Mouse (Mus musculus): ENCODE measurements around the gene Jsrp1. TPM values are rescaled to one million over a fixed set of nuclear protein-coding genes. Genes with fewer than 3 reads are reported as not detected.
"Not testable (repeated sequence)": the region's sequence is repeated elsewhere in the genome, so short reads cannot be mapped to it uniquely, and the experiment has no call there.

The Jsrp1 gene
- polyA plus RNA-seq, 1 experiment from 2014 or later: 5.7 TPM

GRCm38 (mm10) chr10:80821991-80822390 lies 8.7 kb upstream of the Jsrp1 start:
- Histone ChIP-seq H3K4me3 (replicated peaks) (no peak overlapping the region), H3K9ac (no peak overlapping the region), H3K27me3 (no peaks in the 10 kb centered on the region), H3K4me1 (peaks cover 13% of the 10 kb centered on the region), H3K4me2 (no peak overlapping the region), H3K36me3 (no peaks in the 10 kb centered on the region), H3K27ac (no peak overlapping the region), H3K9me3 (replicated peaks) (no peaks in the 10 kb centered on the region)
- WGBS: 45% methylated on average over 2 of the region's 2 CpGs
- no peak for ATAC-seq (replicated peaks; ENCODE audit: low FRiP score)

- H3K9me3 ChIP-seq (replicated peaks): no peaks in the 10 kb centered on the region
- H3K9ac ChIP-seq: 0 out of 2 replicates have a peak overlapping the region, but pooled peaks have one; percentile 2
- WGBS: 55% methylated on average over 3 of the region's 3 CpGs
- peaks cover 8% of the 10 kb centered on the region for H3K4me1 ChIP-seq
- H3K27me3 ChIP-seq: no peaks in the 10 kb centered on the region
- H3K27ac ChIP-seq: no peak overlapping the region
- H3K36me3 ChIP-seq: no peaks in the 10 kb centered on the region
- no peak for ATAC-seq (replicated peaks; ENCODE audit: low FRiP score)
- H3K4me2 ChIP-seq: no peak overlapping the region
- no peak overlapping the region for H3K4me3 ChIP-seq (replicated peaks)
Measured at GRCm38 (mm10) chr10:80819406-80819805, 6.1 kb upstream of the Jsrp1 start.

- H3K27me3 ChIP-seq: no peaks in the 10 kb centered on the region
- H3K4me3 ChIP-seq (replicated peaks): no peak overlapping the region
- WGBS: 49% methylated on average over 6 of the region's 6 CpGs
- ATAC-seq (replicated peaks; ENCODE audit: low FRiP score): no peak
- no peaks in the 10 kb centered on the region for H3K9me3 ChIP-seq (replicated peaks)
- no peak overlapping the region for H3K27ac ChIP-seq
- no peak overlapping the region for H3K4me2 ChIP-seq
- no peaks in the 10 kb centered on the region for H3K36me3 ChIP-seq
- H3K4me1 ChIP-seq: peaks cover 1% of the 10 kb centered on the region
- no peak overlapping the region for H3K9ac ChIP-seq
Measured at GRCm38 (mm10) chr10:80818599-80819281, 5.4 kb upstream of the Jsrp1 start.

- ATAC-seq (replicated peaks; ENCODE audit: low FRiP score); H3K9ac ChIP-seq; H3K27me3 ChIP-seq; H3K4me1 ChIP-seq; H3K4me2 ChIP-seq; H3K27ac ChIP-seq; H3K4me3 ChIP-seq (replicated peaks); H3K9me3 ChIP-seq (replicated peaks); H3K36me3 ChIP-seq: not testable (repeated sequence)
- WGBS: 84% methylated on average over 7 of the region's 7 CpGs
Measured at GRCm38 (mm10) chr10:80817955-80818354, 4.7 kb upstream of the Jsrp1 start.

- Histone ChIP-seq H3K4me3 (replicated peaks) (no peak overlapping the region), H3K27ac (no peak overlapping the region), H3K9me3 (replicated peaks) (no peaks in the 10 kb centered on the region), H3K36me3 (no peaks in the 10 kb centered on the region), H3K27me3 (0 out of 2 replicates have a peak, but pooled peaks cover 5% of the 10 kb centered on the region), H3K9ac (no peak overlapping the region), H3K4me1 (0 out of 2 replicates have a peak, but pooled peaks cover 4% of the 10 kb centered on the region), H3K4me2 (no peak overlapping the region)
- WGBS: 52% methylated on average over 2 of the region's 2 CpGs
- ATAC-seq (replicated peaks; ENCODE audit: low FRiP score): no peak
Measured at GRCm38 (mm10) chr10:80817164-80817563, 3.9 kb upstream of the Jsrp1 start.

- not testable (repeated sequence) for ATAC-seq (replicated peaks; ENCODE audit: low FRiP score)
- WGBS: 77% methylated on average over 3 of the region's 3 CpGs
Measured at GRCm38 (mm10) chr10:80816303-80816702, 3.0 kb upstream of the Jsrp1 start.

GRCm38 (mm10) chr10:80814800-80815199 lies 1.5 kb upstream of the Jsrp1 start:
- Histone ChIP-seq H3K4me2 (no peak overlapping the region), H3K27ac (no peak overlapping the region), H3K9me3 (replicated peaks) (no peaks in the 10 kb centered on the region), H3K4me3 (replicated peaks) (no peak overlapping the region), H3K4me1 (peaks cover 13% of the 10 kb centered on the region), H3K36me3 (no peaks in the 10 kb centered on the region), H3K9ac (no peak overlapping the region), H3K27me3 (peaks cover 13% of the 10 kb centered on the region; the same call in 1 of the 2 replicates)
- 67% methylated on average over 7 of the region's 7 CpGs for WGBS
- no peak for ATAC-seq (replicated peaks; ENCODE audit: low FRiP score)

More at GRCm38 (mm10) chr10:80816303-80816702, 3.0 kb upstream of the Jsrp1 start:
- H3K9ac ChIP-seq; H3K9me3 ChIP-seq (replicated peaks); H3K36me3 ChIP-seq; H3K4me1 ChIP-seq; H3K4me3 ChIP-seq (replicated peaks); H3K4me2 ChIP-seq; H3K27me3 ChIP-seq; H3K27ac ChIP-seq: not testable (repeated sequence)

GRCm38 (mm10) chr10:80812391-80813041 lies 782 bp downstream of the Jsrp1 start:
- 24% methylated on average over 5 of the region's 5 CpGs for WGBS
- Histone ChIP-seq H3K27ac (no peak overlapping the region), H3K4me1 (peaks cover 35% of the 10 kb centered on the region), H3K9ac (no peak overlapping the region), H3K9me3 (replicated peaks) (no peaks in the 10 kb centered on the region), H3K4me3 (replicated peaks) (no peak overlapping the region), H3K36me3 (no peaks in the 10 kb centered on the region), H3K4me2 (no peak overlapping the region), H3K27me3 (peaks cover 14% of the 10 kb centered on the region; the same call in 1 of the 2 replicates)
- ATAC-seq (replicated peaks; ENCODE audit: low FRiP score): no peak

GRCm38 (mm10) chr10:80810084-80810483 lies 3.2 kb downstream of the Jsrp1 start:
- H3K4me2 ChIP-seq: peak overlapping the region; percentile 50
- no peak overlapping the region for H3K27ac ChIP-seq
- peaks cover 21% of the 10 kb centered on the region for H3K27me3 ChIP-seq
- ATAC-seq (replicated peaks; ENCODE audit: low FRiP score): no peak
- H3K9ac ChIP-seq: 0 out of 2 replicates have a peak overlapping the region, but pooled peaks have one; percentile 15
- WGBS: 4% methylated on average over 20 of the region's 20 CpGs
- H3K4me1 ChIP-seq: peaks cover 56% of the 10 kb centered on the region
- peaks cover 4% of the 10 kb centered on the region for H3K36me3 ChIP-seq
- H3K4me3 ChIP-seq (replicated peaks): peak overlapping the region; percentile 21
- H3K9me3 ChIP-seq (replicated peaks): no peaks in the 10 kb centered on the region

- WGBS: 5% methylated on average over 18 of the region's 18 CpGs
- H3K27ac ChIP-seq: peak overlapping the region; percentile 86
- peaks cover 21% of the 10 kb centered on the region for H3K27me3 ChIP-seq
- peak overlapping the region; percentile 52 for H3K4me3 ChIP-seq (replicated peaks)
- H3K4me2 ChIP-seq: peak overlapping the region; percentile 92
- peaks cover 14% of the 10 kb centered on the region for H3K36me3 ChIP-seq
- no peak for ATAC-seq (replicated peaks; ENCODE audit: low FRiP score)
- peaks cover 58% of the 10 kb centered on the region for H3K4me1 ChIP-seq
- no peaks in the 10 kb centered on the region for H3K9me3 ChIP-seq (replicated peaks)
- peak overlapping the region; percentile 44 for H3K9ac ChIP-seq
Measured at GRCm38 (mm10) chr10:80808985-80809632, 4.2 kb downstream of the Jsrp1 start.

GRCm38 (mm10) chr10:80808099-80808984 lies 5.0 kb downstream of the Jsrp1 start:
- Histone ChIP-seq H3K36me3 (peaks cover 21% of the 10 kb centered on the region), H3K9me3 (replicated peaks) (no peaks in the 10 kb centered on the region), H3K4me3 (replicated peaks) (peak overlapping the region; percentile 52), H3K4me2 (peak overlapping the region; percentile 92), H3K27me3 (peaks cover 18% of the 10 kb centered on the region), H3K9ac (peak overlapping the region; percentile 44), H3K4me1 (peaks cover 58% of the 10 kb centered on the region), H3K27ac (peak overlapping the region; percentile 86)
- WGBS: 13% methylated on average over 40 of the region's 40 CpGs
- ATAC-seq (replicated peaks; ENCODE audit: low FRiP score): no peak
